In genomic region chr13:17559357-17559756, GRCm38 (mm10) we compare ENCODE assay signal across 29 mouse cellular contexts.
"Had no signal": no experiment of that assay in that cellular context is flagged by ENCODE, and none has a peak within 500 bp of the region (broad histone marks: within the 10 kb centered on the region; RNA-seq: fewer than 3 reads in every experiment).

No protein-coding gene starts in this region.

- H3K36me3 ChIP-seq: limb, embryonic 10.5 days; limb, embryonic 12.5 days; limb, embryonic 13.5 days; limb, embryonic 15.5 days; liver, embryonic 12.5 days; liver, embryonic 13.5 days; liver, embryonic 15.5 days; lung, embryonic 15.5 days; midbrain, embryonic 10.5 days; midbrain, embryonic 12.5 days; midbrain, embryonic 13.5 days; midbrain, embryonic 15.5 days had no signal

- H3K27ac ChIP-seq: limb, embryonic 10.5 days; limb, embryonic 12.5 days; limb, embryonic 13.5 days; limb, embryonic 15.5 days; liver, embryonic 12.5 days; liver, embryonic 13.5 days; liver, embryonic 14.5 days; liver, embryonic 15.5 days; lung, embryonic 15.5 days; macrophage; midbrain, embryonic 10.5 days; midbrain, embryonic 12.5 days; midbrain, embryonic 13.5 days; midbrain, embryonic 15.5 days had no signal

- H3K9ac ChIP-seq: limb, embryonic 12.5 days; limb, embryonic 13.5 days; limb, embryonic 15.5 days; liver, embryonic 12.5 days; liver, embryonic 13.5 days; liver, embryonic 14.5 days; liver, embryonic 15.5 days; liver, postnatal 0 days; lung, embryonic 14.5 days; lung, embryonic 15.5 days; midbrain, embryonic 12.5 days; midbrain, embryonic 13.5 days; midbrain, embryonic 15.5 days had no signal

- H3K4me3 ChIP-seq: limb, embryonic 10.5 days; limb, embryonic 12.5 days; limb, embryonic 13.5 days; limb, embryonic 15.5 days; liver, embryonic 12.5 days; liver, embryonic 13.5 days; liver, embryonic 15.5 days; lung, embryonic 15.5 days; megakaryocyte, embryonic 14.5 days; midbrain, embryonic 10.5 days; midbrain, embryonic 12.5 days; midbrain, embryonic 13.5 days; midbrain, embryonic 15.5 days; myocyte had no signal

- H3K27me3 ChIP-seq: limb, embryonic 12.5 days; limb, embryonic 13.5 days; limb, embryonic 15.5 days; liver, embryonic 12.5 days; liver, embryonic 13.5 days; liver, embryonic 15.5 days; lung, embryonic 15.5 days; megakaryocyte, embryonic 14.5 days; midbrain, embryonic 12.5 days; midbrain, embryonic 13.5 days; midbrain, embryonic 15.5 days had no signal

- DNase-seq: left cerebral cortex, postnatal 4 days; liver; liver, embryonic 13.5 days; liver, postnatal 0 days; lung, adult 18-20 months; lung, adult 2 months; lung, embryonic 14.5 days; lung, postnatal 10 days; lung, postnatal 14 days; lung, postnatal 36 days; lung, postnatal 4 days; midbrain, embryonic 14.5 days had no signal

- H3K4me1 ChIP-seq: limb, embryonic 10.5 days; limb, embryonic 12.5 days; limb, embryonic 13.5 days; limb, embryonic 15.5 days; liver, embryonic 12.5 days; liver, embryonic 13.5 days; liver, embryonic 15.5 days; lung, embryonic 15.5 days; megakaryocyte, embryonic 14.5 days; midbrain, embryonic 10.5 days; midbrain, embryonic 12.5 days; midbrain, embryonic 13.5 days; midbrain, embryonic 15.5 days had no signal

- H3K9me3 ChIP-seq: limb, embryonic 10.5 days; limb, embryonic 12.5 days; limb, embryonic 13.5 days; limb, embryonic 15.5 days; liver, embryonic 12.5 days; liver, embryonic 13.5 days; liver, embryonic 15.5 days; lung, embryonic 15.5 days; megakaryocyte, embryonic 14.5 days; midbrain, embryonic 10.5 days; midbrain, embryonic 12.5 days; midbrain, embryonic 13.5 days; midbrain, embryonic 15.5 days had no signal

- H3K4me2 ChIP-seq: limb, embryonic 12.5 days; limb, embryonic 13.5 days; limb, embryonic 15.5 days; liver, embryonic 11.5 days; liver, embryonic 12.5 days; liver, embryonic 13.5 days; liver, embryonic 15.5 days; lung, embryonic 14.5 days; lung, embryonic 15.5 days; midbrain, embryonic 11.5 days; midbrain, embryonic 12.5 days; midbrain, embryonic 13.5 days; midbrain, embryonic 15.5 days had no signal
